In the genomic region with DNA sequence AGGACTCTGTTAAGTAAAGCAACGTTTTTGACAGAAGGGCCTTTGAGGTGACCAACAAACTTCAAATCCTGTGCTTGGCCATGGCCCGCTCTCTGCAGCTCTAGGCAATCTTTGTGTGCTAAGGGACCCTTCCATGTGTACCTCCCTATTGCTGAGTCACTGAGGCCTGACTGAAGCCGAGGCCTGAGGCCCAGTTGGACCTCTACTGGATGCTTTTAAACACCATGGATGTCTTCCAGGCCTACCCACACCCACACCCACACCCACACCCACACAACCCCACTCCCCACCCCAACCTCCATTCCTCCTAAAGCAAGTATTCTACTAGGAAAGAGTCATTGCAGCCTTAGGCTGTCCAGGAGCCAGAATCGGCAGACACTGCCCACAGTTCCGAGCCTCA, we compare ENCODE assay signal across 13 mouse cellular contexts.
DNase-seq lines count a peak whose midpoint lies in the region; ATAC-seq lines count a peak whose summit lies in the region.
"Had no signal": no experiment of that assay in that cellular context is flagged by ENCODE, and none has a peak within 500 bp of the region (broad histone marks: within the 10 kb centered on the region; RNA-seq: fewer than 3 reads in every experiment).

No protein-coding gene starts in this region.

- peak overlapping the region; percentile 83 for H3K27ac ChIP-seq in kidney, embryonic 15.5 days
- H3K27ac ChIP-seq in embryonic facial prominence, embryonic 11.5 days (replicated peaks; ENCODE audit: low read depth, low read length), result peak overlapping the region; percentile 84
- peak overlapping the region; percentile 72; the same call in 1 of the 2 replicates for H3K27ac ChIP-seq in limb, embryonic 13.5 days
- H3K27ac ChIP-seq: left cerebral cortex, adult 2 months; liver, embryonic 14.5 days had no signal

- no peaks in the 10 kb centered on the region for H3K9me3 ChIP-seq in kidney, embryonic 15.5 days (replicated peaks)
- no peaks in the 10 kb centered on the region for H3K9me3 ChIP-seq in embryonic facial prominence, embryonic 11.5 days (replicated peaks; ENCODE audit: control insufficient read depth, low read length)
- H3K9me3 ChIP-seq in limb, embryonic 13.5 days, result peaks cover 4% of the 10 kb centered on the region; the same call in 1 of the 2 replicates

- H3K9ac ChIP-seq in kidney, embryonic 15.5 days, result no peak overlapping the region
- H3K9ac ChIP-seq in embryonic facial prominence, embryonic 11.5 days (replicated peaks; ENCODE audit: low read length), result no peak overlapping the region
- H3K9ac ChIP-seq in limb, embryonic 13.5 days, result 0 out of 2 replicates have a peak overlapping the region, but pooled peaks have one; percentile 25
- H3K9ac ChIP-seq: liver, embryonic 14.5 days had no signal

- ATAC-seq in kidney, embryonic 15.5 days (replicated peaks; ENCODE audit: low FRiP score), result no peak
- no peak for ATAC-seq in embryonic facial prominence, embryonic 11.5 days (replicated peaks; ENCODE audit: insufficient number of reproducible peaks, low FRiP score, low TSS enrichment, low read depth)
- ATAC-seq in limb, embryonic 13.5 days (ENCODE audit: low FRiP score, low read depth), result no peak
- ATAC-seq: activated CD4-positive, CD25-positive, alpha-beta regulatory T cell, adult 4 months had no signal

- 69% methylated on average over 5 of the region's 5 CpGs for WGBS in kidney, embryonic 15.5 days
- 76% methylated on average over 5 of the region's 5 CpGs for WGBS in embryonic facial prominence, embryonic 11.5 days
- WGBS in limb, embryonic 13.5 days, result 71% methylated on average over 5 of the region's 5 CpGs

- DNase-seq in heart, adult 11 months, result peak; percentile 94
- DNase-seq in heart, postnatal 4 days, result no peak
- DNase-seq in kidney, postnatal 25 days, result no peak
- DNase-seq in embryonic facial prominence, embryonic 11.5 days (ENCODE audit: low spot score), result no peak
- no peak for DNase-seq in thymus, postnatal 25 days
- DNase-seq in cerebellum, postnatal 14 days, result no peak
- DNase-seq: cerebellum, adult 9-11 months had no signal

- H3K27me3 ChIP-seq in kidney, embryonic 15.5 days, result no peaks in the 10 kb centered on the region
- no peaks in the 10 kb centered on the region for H3K27me3 ChIP-seq in embryonic facial prominence, embryonic 11.5 days (ENCODE audit: control insufficient read depth, insufficient read depth, low read length)
- H3K27me3 ChIP-seq in limb, embryonic 13.5 days, result no peaks in the 10 kb centered on the region

- no peak overlapping the region for H3K4me3 ChIP-seq in kidney, embryonic 15.5 days (replicated peaks)
- H3K4me3 ChIP-seq in embryonic facial prominence, embryonic 11.5 days (ENCODE audit: low read depth, low read length), result no peak overlapping the region
- H3K4me3 ChIP-seq in limb, embryonic 13.5 days, result no peak overlapping the region
- H3K4me3 ChIP-seq: left cerebral cortex, adult 2 months; myocyte had no signal

- no peaks in the 10 kb centered on the region for H3K36me3 ChIP-seq in kidney, embryonic 15.5 days
- no peaks in the 10 kb centered on the region for H3K36me3 ChIP-seq in embryonic facial prominence, embryonic 11.5 days (replicated peaks; ENCODE audit: control insufficient read depth, insufficient read depth, low read depth, low read length)
- no peaks in the 10 kb centered on the region for H3K36me3 ChIP-seq in limb, embryonic 13.5 days

- H3K4me1 ChIP-seq in kidney, embryonic 15.5 days, result peaks cover 21% of the 10 kb centered on the region
- no peaks in the 10 kb centered on the region; the same call in 1 of the 2 replicates for H3K4me1 ChIP-seq in embryonic facial prominence, embryonic 11.5 days (ENCODE audit: control insufficient read depth, insufficient read depth, low read length)
- H3K4me1 ChIP-seq in limb, embryonic 13.5 days, result peaks cover 19% of the 10 kb centered on the region

- no peak overlapping the region for H3K4me2 ChIP-seq in kidney, embryonic 15.5 days
- no peak overlapping the region for H3K4me2 ChIP-seq in embryonic facial prominence, embryonic 11.5 days (ENCODE audit: low read depth, low read length)
- H3K4me2 ChIP-seq in limb, embryonic 13.5 days (replicated peaks), result 0 out of 2 replicates have a peak overlapping the region, but pooled peaks have one; percentile 51
